In genomic region chr11:54956912-54957311, GRCm38 (mm10) we compare ENCODE assay signal across 16 mouse cellular contexts. TPM values are rescaled to one million over a fixed set of nuclear protein-coding genes. Genes with fewer than 3 reads are reported as not detected.
DNase-seq lines count a peak whose midpoint lies in the region; ATAC-seq and TF ChIP-seq lines count a peak whose summit lies in the region.
"Had no signal": no experiment of that assay in that cellular context is flagged by ENCODE, and none has a peak within 500 bp of the region (broad histone marks: within the 10 kb centered on the region; RNA-seq: fewer than 3 reads in every experiment).

No protein-coding gene starts in this region.

- H3K9me3 ChIP-seq in heart, postnatal 0 days (replicated peaks; ENCODE audit: control insufficient read depth, low read length): no peaks in the 10 kb centered on the region
- no peaks in the 10 kb centered on the region for H3K9me3 ChIP-seq in heart, embryonic 10.5 days
- H3K9me3 ChIP-seq: embryonic facial prominence, embryonic 15.5 days; forebrain, embryonic 13.5 days; heart, embryonic 13.5 days; hindbrain, embryonic 13.5 days; limb, embryonic 10.5 days had no signal

- no peak for DNase-seq in heart, postnatal 0 days (ENCODE audit: low spot score)
- no peak for DNase-seq in heart, embryonic 10.5 days (ENCODE audit: low spot score)
- peak; percentile 48 for DNase-seq in ES-CJ7 (ENCODE audit: low read depth, low spot score)
- peak; percentile 47 for DNase-seq in thymus, postnatal 25 days
- DNase-seq in heart, adult 18-20 months: no peak
- DNase-seq in ovary, postnatal 14 days (ENCODE audit: low spot score): no peak
- DNase-seq: adrenal gland, postnatal 14 days; cerebellum, postnatal 36 days; kidney, adult 8-10 months had no signal

- no peak overlapping the region for H3K4me3 ChIP-seq in heart, postnatal 0 days (ENCODE audit: low read depth, low read length)
- no peak overlapping the region for H3K4me3 ChIP-seq in heart, embryonic 10.5 days

- H3K27me3 ChIP-seq in heart, postnatal 0 days (ENCODE audit: control insufficient read depth, insufficient read depth, low read length): no peaks in the 10 kb centered on the region
- no peaks in the 10 kb centered on the region for H3K27me3 ChIP-seq in heart, embryonic 10.5 days (ENCODE audit: insufficient read depth, poor library complexity, severe bottlenecking)
- H3K27me3 ChIP-seq: embryonic facial prominence, embryonic 15.5 days; forebrain, embryonic 13.5 days; heart, embryonic 13.5 days; hindbrain, embryonic 13.5 days had no signal

- no peak for TF ChIP-seq CTCF in heart, postnatal 0 days (IDR thresholded peaks at IDR 0.05; ENCODE audit: low read depth)

- ATAC-seq in heart, postnatal 0 days (ENCODE audit: insufficient read depth, low read depth): no peak
- peak; percentile 33; the same call in 1 of the 2 replicates for ATAC-seq in megakaryocyte progenitor cell, adult 5-6 weeks (replicated peaks; ENCODE audit: poor library complexity)
- no peak for ATAC-seq in megakaryocyte-erythroid progenitor cell, adult 5-6 weeks (replicated peaks; ENCODE audit: low FRiP score, low TSS enrichment, poor library complexity, severe bottlenecking)

- H3K9ac ChIP-seq in heart, postnatal 0 days (replicated peaks; ENCODE audit: low read depth, low read length): no peak overlapping the region
- H3K9ac ChIP-seq: embryonic facial prominence, embryonic 15.5 days had no signal

- 62% methylated on average over 7 of the region's 7 CpGs for WGBS in heart, postnatal 0 days
- 65% methylated on average over 7 of the region's 7 CpGs for WGBS in heart, embryonic 10.5 days

- TF ChIP-seq EP300 in heart, postnatal 0 days (IDR thresholded peaks at IDR 0.05; ENCODE audit: low read depth): no peak

- peaks cover 29% of the 10 kb centered on the region for H3K4me1 ChIP-seq in heart, postnatal 0 days (ENCODE audit: control insufficient read depth, insufficient read depth)
- H3K4me1 ChIP-seq in heart, embryonic 10.5 days: peaks cover 56% of the 10 kb centered on the region

- peak overlapping the region; percentile 83; the same call in 1 of the 2 replicates for H3K27ac ChIP-seq in heart, postnatal 0 days (ENCODE audit: low read depth)
- no peak overlapping the region for H3K27ac ChIP-seq in heart, embryonic 10.5 days
- H3K27ac ChIP-seq: embryonic facial prominence, embryonic 15.5 days; forebrain, embryonic 13.5 days; hindbrain, embryonic 13.5 days had no signal

- H3K36me3 ChIP-seq in heart, postnatal 0 days (replicated peaks; ENCODE audit: control insufficient read depth, insufficient read depth, low read length): no peaks in the 10 kb centered on the region
- no peaks in the 10 kb centered on the region for H3K36me3 ChIP-seq in heart, embryonic 10.5 days
- H3K36me3 ChIP-seq: embryonic facial prominence, embryonic 15.5 days; heart, embryonic 13.5 days; hindbrain, embryonic 13.5 days; limb, embryonic 10.5 days had no signal

- H3K4me2 ChIP-seq in heart, postnatal 0 days (ENCODE audit: low read depth, low read length): no peak overlapping the region

RNA-seq across cellular contexts. Expression of gene Tnip1, which starts 5.8 kb away (rescaled TPM):
- 16.6 and 19.9 TPM in 2 replicates for total RNA-seq in heart, postnatal 0 days (2014; rRNA removed; ENCODE audit: low replicate concordance)
- 19.7 and 22.7 TPM in 2 replicates for polyA plus RNA-seq in heart, postnatal 0 days (2015; fragmentation: Nextera tagmentation; extraction: Ambion mirVana)
- polyA plus RNA-seq in heart, embryonic 10.5 days (2016; fragmentation: Nextera tagmentation; extraction: Ambion mirVana): 22.7 and 23.7 TPM in 2 replicates
- 27.6 and 31.8 TPM in 2 replicates for total RNA-seq in megakaryocyte progenitor cell, adult 5-6 weeks (2015)
- 33.8 and 38.6 TPM in 2 replicates for total RNA-seq in megakaryocyte progenitor cell, adult 5-6 weeks (2017)
- total RNA-seq in megakaryocyte-erythroid progenitor cell, adult 5-6 weeks (2014; fragmentation: Nextera tagmentation): 16.7 and 17.8 TPM in 2 replicates
- 12.5 and 12.8 TPM in 2 replicates for total RNA-seq in megakaryocyte-erythroid progenitor cell, adult 5-6 weeks (2017)
- 10 to 100 TPM; 26.7 to 32.7 TPM for total RNA-seq in heart, adult 18-20 months (2021)

RNA-seq across cellular contexts. Expression of gene Gpx3, which starts 54.7 kb away (rescaled TPM):
- total RNA-seq in heart, postnatal 0 days (2014; rRNA removed; ENCODE audit: low replicate concordance): 114 and 243 TPM in 2 replicates
- 788 and 904 TPM in 2 replicates for polyA plus RNA-seq in heart, postnatal 0 days (2015; fragmentation: Nextera tagmentation; extraction: Ambion mirVana)
- 1,153 and 1,643 TPM in 2 replicates for polyA plus RNA-seq in heart, embryonic 10.5 days (2016; fragmentation: Nextera tagmentation; extraction: Ambion mirVana)
- 29.9 and 42.3 TPM in 2 replicates for total RNA-seq in megakaryocyte progenitor cell, adult 5-6 weeks (2015)
- 3.2 TPM in 2 replicates for total RNA-seq in megakaryocyte progenitor cell, adult 5-6 weeks (2017)
- 3.2 TPM in 1 of 2 replicates, not detected in the other for total RNA-seq in megakaryocyte-erythroid progenitor cell, adult 5-6 weeks (2014; fragmentation: Nextera tagmentation)
- total RNA-seq in megakaryocyte-erythroid progenitor cell, adult 5-6 weeks (2017): not detected in 2 replicates
- total RNA-seq in heart, adult 18-20 months (2021): 100 to 1,000 TPM; 206 to 329 TPM

Comparison
In these comparisons a context has a peak if more than half of its experiments do, and no peak if none do; other contexts are left out.
1. DNase-seq: peak in ES-CJ7 (single experiment) and thymus, postnatal 25 days (single experiment); none in heart, postnatal 0 days (single experiment), heart, embryonic 10.5 days (single experiment), heart, adult 18-20 months (0 of 2) and ovary, postnatal 14 days (single experiment).